Mouse (Mus musculus) kidney, adult 2 months (tissue): ENCODE data around the gene Fam129c.

Experiments
- CTCF ChIP-seq: fragments of 200-500 bp; conservative IDR thresholded peaks from 2 replicates; pipeline ENCODE4 v1.5.1; 2011; ENCODE audit warnings: low read depth, mild to moderate bottlenecking, control low read depth, low read length, moderate library complexity, mixed read lengths; ENCODE audit not compliant: insufficient read depth, insufficient read length
- POLR2A ChIP-seq: fragments of 200-500 bp; IDR thresholded peaks from one replicate; pipeline ENCODE4 v1.6.1; 2011; ENCODE audit warnings: low read depth, low read length, control low read depth

- TF ChIP-seq POLR2A (no peak), CTCF (no peak)
Observed at GRCm38 (mm10) chr8:71568941-71569340, 28.5 kb upstream of the Fam129c start.
